Mouse (Mus musculus) small intestine, adult 2 months (tissue): Measurements from ENCODE around the gene Map6. TPM values are rescaled to one million over a fixed set of nuclear protein-coding genes. Genes with fewer than 3 reads are reported as not detected.

ENCODE experiments used
- H3K27ac ChIP-seq: fragments of 200-500 bp; 2 replicates; pipeline ENCODE4 v1.5.1; 2012; ENCODE audit warnings: low read depth, low read length, control low read depth, inconsistent platforms; ENCODE audit not compliant: insufficient read depth
- H3K27me3 ChIP-seq: fragments of 200-500 bp; 2 replicates; pipeline ENCODE4 v1.6.1; 2012; ENCODE audit warnings: mild to moderate bottlenecking, moderate library complexity, low read length, inconsistent platforms; ENCODE audit not compliant: control insufficient read depth, insufficient read depth
- H3K36me3 ChIP-seq: fragments of 200-500 bp; 2 replicates; pipeline ENCODE4 v1.6.1; 2012; ENCODE audit warnings: mild to moderate bottlenecking, low read length, control low read depth, inconsistent platforms; ENCODE audit not compliant: control insufficient read depth, insufficient read depth
- H3K4me1 ChIP-seq: fragments of 200-500 bp; 2 replicates; pipeline ENCODE4 v1.6.1; 2012; ENCODE audit warnings: low read length, inconsistent platforms, mixed read lengths; ENCODE audit not compliant: control insufficient read depth, insufficient read depth, insufficient read length
- H3K4me3 ChIP-seq: fragments of 200-500 bp; 2 replicates; pipeline ENCODE4 v1.5.1; 2012; ENCODE audit warnings: low read depth, mild to moderate bottlenecking, control low read depth, inconsistent platforms, low read length, moderate library complexity
- CTCF ChIP-seq: fragments of 200-500 bp; IDR thresholded peaks from 2 replicates; pipeline ENCODE4 v1.5.1; 2012; ENCODE audit warnings: low read depth, mild to moderate bottlenecking, control low read depth, inconsistent platforms, low read length, moderate library complexity, mixed read lengths; ENCODE audit not compliant: insufficient replicate concordance, insufficient read length; ENCODE audit errors: extremely low read depth
- POLR2A ChIP-seq: fragments of 200-500 bp; IDR thresholded peaks from 2 replicates; pipeline ENCODE4 v1.6.1; 2012; ENCODE audit warnings: low read depth, mild to moderate bottlenecking, control low read depth, inconsistent platforms, low read length, moderate library complexity
- WGBS: fragments of 180-500 bp; shearing (Covaris S2); methylation state at CpG from one replicate; pipeline ENCODE4 v1.1.7; 2018; 5-methylcytosine and 5-hydroxymethylcytosine counted together
- polyA plus RNA-seq: library from polyadenylated mRNA; depleted of rRNA; stranded (reverse); fragments of >200 nt; gene quantifications from 2 replicates; pipeline ENCODE4 v1.2.3, GENCODE M21; 2012

Map6 gene
- polyA plus RNA-seq, 1 experiment, result 1.2 TPM

DNA sequence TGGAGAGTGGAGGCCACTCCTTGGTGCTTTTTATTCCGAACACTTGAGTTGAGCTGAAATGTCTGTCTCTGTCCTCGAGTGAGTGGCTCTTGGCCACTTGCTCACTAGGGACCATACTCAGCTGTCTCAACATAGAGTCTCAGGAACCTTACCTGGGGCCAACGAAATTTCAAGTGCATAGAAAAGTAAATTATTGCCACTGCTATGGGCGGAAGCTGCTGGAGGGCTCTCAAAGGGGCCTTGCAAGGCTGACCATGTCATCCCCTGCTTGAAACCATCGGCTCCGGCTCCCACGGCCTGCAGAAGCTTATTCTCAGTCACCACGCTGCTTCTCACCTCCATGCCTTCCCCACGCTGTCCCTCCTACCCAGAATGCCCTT is 56.1 kb downstream of the Map6 start:
- H3K4me1 ChIP-seq, result peaks cover 8% of the 10 kb centered on the region
- no peak overlapping the region for H3K27ac ChIP-seq
- whole genome bisulfite sequencing, result 90% methylated on average over 9 of the region's 9 CpGs
- no peaks in the 10 kb centered on the region for H3K36me3 ChIP-seq
- TF ChIP-seq CTCF (no peak), POLR2A (no peak)
- 0 out of 2 replicates have a peak, but pooled peaks cover 4% of the 10 kb centered on the region for H3K27me3 ChIP-seq
- no peak overlapping the region for H3K4me3 ChIP-seq

DNA sequence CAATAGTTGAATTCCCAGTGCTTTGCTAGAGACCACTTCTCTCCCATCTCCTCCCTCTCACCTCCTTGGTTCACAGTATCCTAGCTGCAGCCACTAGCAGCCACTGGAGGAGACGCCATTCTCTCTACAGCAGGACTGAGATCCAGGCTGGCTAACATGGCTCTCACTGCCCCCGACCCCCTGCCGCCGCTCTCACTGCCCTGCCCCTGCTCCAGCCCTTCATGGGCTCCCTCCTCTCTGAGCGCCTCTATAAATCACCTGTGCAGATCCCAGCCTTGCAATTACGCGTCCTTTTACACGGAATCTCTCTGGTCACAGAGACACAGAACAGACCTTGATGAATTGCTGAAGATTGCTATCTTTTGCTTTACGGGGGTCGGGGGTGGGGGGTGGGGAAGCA is 57.6 kb downstream of the Map6 start:
- WGBS, result 55% methylated on average over 10 of the region's 10 CpGs
- Histone ChIP-seq H3K4me1 (peaks cover 9% of the 10 kb centered on the region), H3K36me3 (no peaks in the 10 kb centered on the region), H3K4me3 (no peak overlapping the region), H3K27me3 (0 out of 2 replicates have a peak, but pooled peaks cover 4% of the 10 kb centered on the region), H3K27ac (no peak overlapping the region)
- TF ChIP-seq CTCF, result no peak
- TF ChIP-seq POLR2A, result no peak

DNA sequence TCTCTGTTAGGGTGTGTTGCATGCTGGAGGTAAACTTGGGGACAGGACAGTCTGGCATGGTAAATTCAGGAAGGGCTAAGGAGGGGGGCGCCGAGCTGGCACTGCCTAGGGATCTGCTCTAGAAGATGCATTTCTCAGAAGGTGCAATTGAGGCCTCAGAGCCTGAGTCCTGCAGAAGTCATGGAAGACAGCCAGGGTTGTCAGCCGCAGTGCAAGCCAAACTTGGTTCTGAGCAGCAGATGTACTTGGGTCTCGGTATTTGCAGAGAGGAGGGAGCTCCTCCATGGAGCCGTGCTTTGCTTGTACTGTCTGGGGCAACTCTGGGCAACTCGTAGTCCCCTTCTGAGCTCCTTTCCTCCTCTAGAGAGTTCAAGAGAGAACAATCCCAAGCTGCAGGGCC is 58.9 kb downstream of the Map6 start:
- H3K4me3 ChIP-seq, result no peak overlapping the region
- H3K27me3 ChIP-seq, result 0 out of 2 replicates have a peak, but pooled peaks cover 4% of the 10 kb centered on the region
- no peaks in the 10 kb centered on the region for H3K36me3 ChIP-seq
- TF ChIP-seq CTCF (no peak), POLR2A (no peak)
- peaks cover 10% of the 10 kb centered on the region for H3K4me1 ChIP-seq
- WGBS, result 69% methylated on average over 6 of the region's 6 CpGs
- H3K27ac ChIP-seq, result no peak overlapping the region

DNA sequence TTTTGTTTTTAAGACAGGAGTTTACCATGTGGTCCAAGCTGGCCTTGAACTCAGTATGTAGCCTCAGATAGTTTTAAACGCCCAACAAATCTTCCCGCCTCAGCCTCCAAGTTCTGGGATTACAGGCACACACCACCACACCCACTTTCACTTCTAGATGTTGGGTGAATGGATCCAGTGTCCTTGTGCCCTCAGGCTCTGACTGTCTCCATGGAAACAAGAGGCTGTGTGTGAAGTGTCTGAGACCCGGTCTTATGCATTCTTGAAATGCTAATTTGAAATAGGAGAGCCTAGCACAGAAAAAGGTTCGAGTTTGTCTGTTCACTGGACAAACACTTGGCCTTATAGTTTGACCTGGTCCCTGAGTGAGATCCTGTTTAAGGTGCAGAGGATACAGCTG is 61.6 kb downstream of the Map6 start:
- WGBS, result 72% methylated on average over 4 of the region's 4 CpGs
- H3K27me3 ChIP-seq, result 0 out of 2 replicates have a peak, but pooled peaks cover 4% of the 10 kb centered on the region

DNA sequence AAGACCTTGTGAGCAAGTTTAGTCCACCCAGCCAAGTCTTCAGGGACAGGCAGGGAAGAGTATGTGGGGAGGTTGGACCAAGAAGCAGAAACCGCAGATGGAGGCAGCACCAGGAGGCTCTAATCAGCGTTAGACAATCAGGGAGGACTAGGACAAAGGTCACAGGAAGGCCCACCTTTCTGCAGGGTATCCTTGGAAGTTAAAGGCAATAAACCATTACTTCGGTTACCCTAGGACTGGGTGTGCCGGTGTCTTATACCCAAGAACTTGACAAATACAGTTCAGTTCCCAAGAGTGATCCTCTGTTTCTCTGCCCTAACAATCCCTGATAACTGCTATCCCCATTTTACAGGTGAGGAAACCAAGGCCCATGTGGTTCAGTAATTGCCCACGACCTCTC is 62.8 kb downstream of the Map6 start:
- Histone ChIP-seq H3K36me3 (no peaks in the 10 kb centered on the region), H3K4me3 (no peak overlapping the region), H3K4me1 (peaks cover 8% of the 10 kb centered on the region; the same call in 1 of the 2 replicates), H3K27me3 (0 out of 2 replicates have a peak, but pooled peaks cover 4% of the 10 kb centered on the region), H3K27ac (no peak overlapping the region)
- no peak for TF ChIP-seq CTCF
- no peak for TF ChIP-seq POLR2A
- WGBS, result 41% methylated on average over 5 of the region's 5 CpGs

More for the DNA sequence above, 61.6 kb downstream of the Map6 start:
- Histone ChIP-seq H3K27ac (no peak overlapping the region), H3K4me3 (no peak overlapping the region), H3K36me3 (no peaks in the 10 kb centered on the region), H3K4me1 (peaks cover 8% of the 10 kb centered on the region; the same call in 1 of the 2 replicates)
- TF ChIP-seq CTCF, result no peak
- TF ChIP-seq POLR2A, result no peak

DNA sequence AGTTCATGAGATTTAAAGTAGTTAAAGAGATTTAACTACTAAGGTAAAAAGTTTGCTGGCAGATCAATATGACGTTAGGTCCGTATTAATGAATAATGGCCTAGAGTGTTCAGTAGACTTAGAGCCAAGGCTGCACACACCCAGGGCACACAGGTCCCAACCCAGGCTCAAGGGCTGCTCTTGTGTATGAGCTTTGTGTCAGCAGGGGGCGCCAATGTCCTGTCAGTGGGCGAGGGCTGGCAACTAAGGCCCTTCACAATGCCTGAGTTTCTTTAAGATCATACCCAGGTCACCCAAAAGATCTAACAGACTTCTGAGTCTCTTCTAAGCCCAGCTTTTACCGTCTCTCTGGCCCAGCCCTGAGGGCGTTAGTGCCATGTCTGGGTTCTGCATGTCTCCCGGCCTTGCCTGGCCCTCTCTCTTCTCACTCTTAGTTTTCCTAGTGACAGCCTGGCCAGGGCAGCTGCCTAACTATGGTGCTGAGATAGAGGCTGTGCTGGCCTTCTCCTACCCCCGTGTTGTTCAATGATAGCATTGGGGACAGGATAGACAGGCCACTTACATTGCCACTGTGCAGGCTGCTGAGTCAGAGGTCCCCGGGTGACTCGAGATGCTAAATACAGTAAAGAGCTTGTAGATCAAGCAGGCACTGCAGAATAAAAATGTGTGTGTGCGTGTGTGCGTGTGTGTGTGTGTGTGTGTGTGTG is 65.7 kb downstream of the Map6 start:
- Histone ChIP-seq H3K36me3 (no peaks in the 10 kb centered on the region), H3K4me3 (no peak overlapping the region), H3K27me3 (no peaks in the 10 kb centered on the region), H3K27ac (no peak overlapping the region), H3K4me1 (peaks cover 8% of the 10 kb centered on the region; the same call in 1 of the 2 replicates)
- WGBS, result 49% methylated on average over 12 of the region's 12 CpGs
- TF ChIP-seq CTCF, result peak; percentile 80
- TF ChIP-seq POLR2A, result no peak

DNA sequence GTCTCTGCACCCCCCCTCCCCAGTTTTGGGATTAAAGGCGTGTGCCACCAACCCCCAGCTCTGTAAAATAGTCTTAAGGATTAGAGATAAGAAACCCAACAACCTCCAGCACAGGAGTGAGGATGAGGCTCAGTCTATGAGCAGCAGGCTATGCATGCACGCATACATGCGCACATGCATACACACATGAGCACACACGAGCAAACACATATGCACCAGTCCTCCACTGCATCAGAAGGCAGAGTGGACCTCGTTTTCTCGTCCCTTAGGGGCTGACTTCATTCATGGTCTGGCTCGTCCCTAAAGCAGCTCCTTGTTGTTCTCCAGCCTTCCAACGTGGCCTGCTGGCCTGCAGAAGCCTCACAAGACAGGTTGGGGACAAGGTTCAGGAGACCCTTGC is 73.5 kb downstream of the Map6 start:
- Histone ChIP-seq H3K27me3 (no peaks in the 10 kb centered on the region), H3K27ac (no peak overlapping the region), H3K36me3 (no peaks in the 10 kb centered on the region), H3K4me1 (no peaks in the 10 kb centered on the region), H3K4me3 (no peak overlapping the region)
- WGBS, result 75% methylated on average over 8 of the region's 8 CpGs
- TF ChIP-seq CTCF (no peak), POLR2A (no peak)
